Mouse (Mus musculus) gastrocnemius, postnatal 10 days (tissue): ENCODE measurements around the gene Pir. TPM values are rescaled to one million over a fixed set of nuclear protein-coding genes. Genes with fewer than 3 reads are reported as not detected.

Experiments used
- DNase-seq: peaks from one replicate; pipeline ENCODE4 v3.0.0; 2021; ENCODE audit warnings: mixed read lengths
- long read RNA-seq, 2 experiments: library from polyadenylated mRNA; stranded (forward); transcript quantifications; one replicate each; pipeline ENCODE4 v2.0.0; 2021
- total RNA-seq, 2 experiments: library from RNA; stranded (reverse); gene quantifications; 2 replicates each; pipeline ENCODE4 v1.2.3; 2021

Pir gene
- total RNA-seq = 1 to 10 TPM; 2.6 to 2.7 TPM
- long read RNA-seq, experiment 1, partial matches to known transcripts = 0 of 3 reads
- long read RNA-seq, experiment 1, other reads (novel, unspliced or antisense) = 1 of 3 reads
- long read RNA-seq, experiment 2, partial matches to known transcripts = 0 of 1 reads
- long read RNA-seq, experiment 2, other reads (novel, unspliced or antisense) = 1 of 1 reads

DNA sequence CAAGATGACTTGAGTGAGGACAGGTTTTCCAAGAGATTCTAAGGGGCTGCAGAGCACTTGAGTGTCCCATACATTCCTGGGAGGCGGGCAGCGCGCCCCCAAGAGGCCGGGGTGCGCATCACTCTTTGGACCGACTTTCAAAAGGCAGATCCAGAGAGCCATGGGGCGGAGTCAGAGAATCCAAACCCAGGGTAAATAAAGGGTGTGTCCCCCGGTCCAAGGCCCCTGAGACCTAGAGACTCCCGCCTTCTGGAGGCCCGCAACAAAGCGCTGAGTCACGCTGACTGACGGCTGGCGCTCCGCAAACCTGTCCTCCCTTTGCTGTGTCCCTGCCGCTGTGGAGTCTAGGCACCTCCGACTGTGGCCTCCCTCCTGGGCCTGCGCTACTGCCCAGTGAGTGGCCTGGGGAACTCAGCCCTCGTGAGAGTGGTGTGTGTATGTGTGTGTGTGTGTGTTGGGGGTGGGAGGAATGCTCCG, at the start of gene Pir:
Gene Pir (plus strand): TSS at position 87 of the 477 bp plus-strand sequence.
- peak; percentile 27 for DNase-seq

DNA sequence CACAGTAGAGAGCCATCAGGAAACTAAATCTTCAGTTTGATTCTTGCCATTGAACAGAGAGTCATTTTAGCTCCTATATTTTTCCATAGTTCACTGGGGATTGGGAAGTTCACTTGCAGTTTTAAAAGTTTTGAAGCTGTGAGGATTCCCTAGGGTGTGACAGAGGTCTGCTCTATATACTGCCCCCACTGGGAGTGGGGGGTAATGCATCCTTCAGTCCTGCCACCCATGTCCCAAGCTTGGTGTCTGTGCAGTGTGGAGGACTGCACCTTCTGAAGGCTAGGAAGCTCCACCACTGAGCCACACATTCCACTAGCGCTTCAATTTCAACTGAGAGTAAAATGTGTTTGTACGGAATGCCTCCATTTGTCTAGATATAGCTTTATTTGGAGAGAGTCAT, 47.2 kb upstream of the Pir start:
- peak; percentile 3 for DNase-seq

DNA sequence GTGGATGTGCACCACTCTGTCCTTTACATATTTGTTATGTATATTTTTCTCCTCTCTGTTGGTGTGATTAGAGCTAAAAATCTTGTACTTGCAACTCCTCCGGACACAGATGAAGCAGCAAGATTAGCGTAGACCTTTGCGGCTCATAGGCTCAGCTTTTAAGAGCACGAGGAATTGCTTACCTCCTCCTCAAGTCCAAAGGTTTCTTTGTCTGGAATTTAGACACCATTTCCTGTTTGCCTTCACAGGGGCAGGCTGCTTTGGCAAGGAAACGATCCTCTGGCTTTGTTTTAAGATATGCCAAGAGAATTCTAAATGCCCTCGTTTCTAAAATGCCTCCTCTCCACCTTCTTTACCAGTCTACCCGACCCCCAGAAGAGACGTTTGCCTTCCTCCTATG, 35.8 kb upstream of the Pir start:
- no peak for DNase-seq

- no peak for DNase-seq
These were observed 23.5 kb upstream of the Pir start for GRCm38 (mm10) chrX:164245714-164246113.

DNA sequence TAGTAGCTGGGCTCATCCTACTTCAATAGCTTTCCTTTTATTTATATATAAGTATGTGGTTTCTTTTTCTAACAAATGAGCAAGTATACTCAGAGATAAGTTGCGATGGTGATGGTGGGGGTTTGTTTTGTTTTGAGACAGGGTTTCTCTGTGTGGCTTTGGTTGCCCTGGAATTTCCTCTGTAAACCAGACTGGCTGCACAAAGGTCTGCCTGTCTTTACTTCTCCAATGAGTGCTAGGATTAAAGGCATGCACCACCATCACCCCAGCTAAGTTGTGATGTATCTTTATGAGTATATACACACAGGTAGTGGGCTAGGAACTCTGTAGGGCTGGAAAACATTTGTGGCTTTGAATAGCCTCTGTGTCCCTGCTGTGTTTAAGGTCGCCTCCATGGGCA, 22.4 kb upstream of the Pir start:
- DNase-seq = no peak

DNA sequence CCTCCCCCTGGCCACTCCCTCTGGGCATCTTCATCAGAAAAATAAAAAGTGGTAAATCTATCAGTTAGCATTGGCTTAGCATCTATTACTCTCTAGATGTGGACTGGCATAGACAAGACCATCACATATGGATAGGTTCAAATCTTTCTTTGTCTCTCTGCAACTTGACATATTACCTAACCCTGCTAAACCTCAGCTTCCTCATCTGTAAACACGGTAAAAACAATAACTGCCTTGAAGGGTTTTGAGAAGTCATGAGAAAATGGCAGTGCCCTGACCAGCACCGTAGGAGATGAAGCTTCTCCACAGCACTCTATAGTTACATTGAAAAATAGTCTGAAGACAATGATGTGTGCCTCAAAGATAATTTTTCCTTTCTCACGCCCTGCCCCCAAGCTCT, 12.6 kb upstream of the Pir start:
- no peak for DNase-seq

DNA sequence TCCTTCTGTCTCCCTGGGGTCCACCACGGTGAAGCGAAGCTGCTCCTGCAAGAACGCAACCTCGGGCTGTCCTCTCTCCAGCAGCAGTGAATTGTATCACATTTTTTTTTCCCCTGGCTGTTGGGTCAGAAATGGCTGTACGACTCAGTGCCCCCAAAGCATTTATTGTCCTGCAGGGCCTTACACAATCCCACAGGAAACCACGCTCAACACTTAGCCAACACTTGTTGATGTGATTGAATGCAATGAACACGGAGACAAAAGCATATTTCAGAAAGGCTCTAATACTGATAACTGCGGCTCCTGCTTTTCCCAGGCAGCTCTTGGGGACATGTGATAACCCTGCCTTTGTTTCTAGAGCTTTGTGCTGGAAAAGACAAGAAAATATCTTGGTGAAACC, 11.1 kb upstream of the Pir start, which contains the start of gene Bmx:
Gene Bmx (minus strand): TSS at position 137 of the 400 bp plus-strand sequence.
- DNase-seq = no peak

DNA sequence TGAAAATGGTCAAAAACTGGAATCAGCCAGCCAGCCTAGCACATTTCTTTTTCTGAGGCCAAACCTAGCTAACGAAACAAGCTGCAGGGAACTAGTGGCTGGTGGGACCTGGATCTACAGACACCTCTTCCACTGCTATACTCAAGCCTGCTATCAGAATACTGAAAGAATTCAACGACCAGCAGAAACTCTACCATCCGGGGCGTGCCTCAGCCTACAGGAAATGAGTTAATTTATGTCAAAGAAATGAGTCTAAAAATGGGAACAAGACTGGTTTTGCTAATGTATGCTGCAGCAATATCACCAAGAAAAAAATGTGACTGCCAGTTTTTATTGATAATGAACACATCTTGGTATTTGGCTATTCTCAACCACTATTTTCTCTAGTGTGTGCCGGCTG, 10.5 kb upstream of the Pir start:
- no peak for DNase-seq

DNA sequence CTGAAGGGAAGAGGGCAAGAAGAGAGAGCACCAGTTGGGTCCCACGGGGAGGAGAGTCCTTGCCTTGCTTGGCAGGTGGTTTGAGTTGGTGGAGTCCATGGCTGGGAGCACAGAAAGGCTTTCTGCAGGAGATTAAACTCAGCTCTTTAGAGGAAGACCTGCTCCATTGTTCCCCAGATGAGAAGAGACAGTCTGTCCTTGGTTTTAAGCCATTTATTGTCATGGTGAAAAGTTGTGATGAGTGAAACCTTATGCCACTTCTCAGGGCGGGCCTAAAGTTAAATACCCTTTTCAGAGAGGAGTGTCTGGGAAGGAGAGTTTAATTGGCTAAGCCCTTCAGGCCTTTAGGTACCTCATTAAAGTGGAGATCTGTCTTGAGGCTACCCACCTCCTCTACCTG, 6.9 kb upstream of the Pir start:
- DNase-seq = no peak

GRCm38 (mm10) chrX:164264861-164265260, 4.3 kb upstream of the Pir start:
- no peak for DNase-seq

GRCm38 (mm10) chrX:164270603-164271002, 1.4 kb downstream of the Pir start:
- no peak for DNase-seq

- no peak for DNase-seq
These were observed 6.4 kb downstream of the Pir start for GRCm38 (mm10) chrX:164275536-164275935.

DNA sequence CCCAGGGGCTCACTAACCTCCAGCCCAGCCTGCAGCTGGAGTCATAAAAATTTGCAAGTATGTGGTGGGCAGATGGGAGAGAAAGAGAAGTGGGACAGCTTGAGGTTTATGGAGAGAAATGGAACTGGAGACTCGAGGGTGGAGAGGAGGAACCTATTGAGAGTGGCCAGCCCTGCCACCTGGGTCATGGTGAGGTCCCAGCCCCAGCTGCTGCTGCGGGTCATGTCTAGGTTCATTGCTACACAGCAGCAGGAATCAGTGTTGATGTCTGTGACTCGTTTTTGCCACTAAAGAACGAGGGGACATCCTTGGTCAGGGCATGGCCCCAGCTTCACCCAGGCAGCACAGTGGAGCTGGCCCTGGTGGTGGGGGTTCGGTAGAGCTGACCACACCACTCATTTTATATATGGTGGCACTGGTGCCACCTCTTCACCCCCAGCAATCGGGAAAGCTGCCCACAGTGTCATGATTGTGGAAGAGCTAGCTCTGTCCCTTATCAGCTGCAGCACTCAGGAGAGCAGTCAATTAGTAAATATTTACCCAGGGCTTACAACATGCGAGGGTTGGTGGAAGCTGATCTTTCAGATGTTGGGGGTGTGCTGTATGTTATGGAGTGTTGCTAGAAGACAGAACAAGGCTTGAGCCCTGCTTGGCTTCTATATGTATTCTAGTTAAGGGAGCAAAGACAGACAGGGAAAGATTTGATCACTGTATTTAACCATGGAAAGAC, 11.9 kb downstream of the Pir start:
- DNase-seq = no peak

DNA sequence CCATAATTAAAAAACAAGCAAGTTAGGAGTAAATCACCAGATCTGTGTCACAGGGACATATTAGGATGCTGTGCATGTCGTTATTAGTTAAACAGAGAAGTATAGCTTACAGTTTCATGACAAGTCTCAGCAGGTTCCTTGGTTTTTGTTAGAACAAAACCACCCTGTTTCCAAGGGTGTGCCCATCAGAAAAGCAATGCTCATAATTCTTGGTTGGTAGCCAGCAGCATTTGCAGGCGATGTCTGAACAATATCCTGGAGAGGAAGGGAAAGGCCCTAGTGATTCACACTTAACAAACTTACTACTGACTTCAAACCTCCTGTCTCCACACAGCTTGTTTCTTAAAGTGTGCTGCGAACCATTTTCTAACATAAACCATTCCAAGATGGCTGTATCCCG, 14.6 kb downstream of the Pir start:
- DNase-seq = no peak

- peak; percentile 4 for DNase-seq
These were observed 17.9 kb downstream of the Pir start for GRCm38 (mm10) chrX:164287077-164287476.

DNA sequence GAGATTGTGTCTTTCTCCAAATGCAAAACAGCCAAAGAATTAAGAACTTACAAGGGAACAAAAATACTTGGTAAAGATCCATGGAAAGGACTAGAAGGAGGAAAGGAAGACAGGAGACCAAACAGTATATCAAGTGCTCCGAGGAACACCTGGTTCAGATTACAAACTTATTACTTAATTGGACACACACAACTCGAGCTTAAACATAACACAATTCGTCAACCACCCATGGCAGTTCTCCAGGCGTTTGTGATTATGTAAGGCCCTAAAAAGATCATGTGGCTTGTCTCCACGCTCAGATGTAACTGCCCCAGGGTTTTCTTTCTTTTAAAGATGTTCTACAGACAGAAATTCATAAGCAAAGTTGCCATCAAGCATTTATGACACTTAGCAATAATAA, 22.0 kb downstream of the Pir start:
- no peak for DNase-seq

DNA sequence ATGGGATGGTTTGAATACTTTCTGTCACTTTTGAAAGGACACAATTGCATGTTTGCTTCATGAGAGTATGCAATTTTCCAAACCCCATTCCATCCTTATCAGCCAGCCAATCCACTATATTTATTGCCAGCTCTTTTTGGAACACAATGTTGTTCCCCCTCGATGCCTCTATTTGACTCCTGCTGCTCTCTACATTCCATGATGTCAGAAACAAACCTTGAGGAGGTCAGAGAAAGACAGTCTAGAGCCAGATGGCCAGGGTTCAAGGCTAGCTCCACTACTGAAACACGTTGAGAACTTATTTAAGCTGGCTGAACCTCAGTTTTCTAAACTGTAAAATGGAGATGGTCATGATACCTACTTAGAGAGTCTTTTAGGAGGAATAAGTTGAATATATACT, 37.1 kb downstream of the Pir start:
- DNase-seq = no peak

GRCm38 (mm10) chrX:164313876-164314275, 44.7 kb downstream of the Pir start:
- no peak for DNase-seq

GRCm38 (mm10) chrX:164318554-164318953, 49.4 kb downstream of the Pir start:
- DNase-seq = no peak

DNA sequence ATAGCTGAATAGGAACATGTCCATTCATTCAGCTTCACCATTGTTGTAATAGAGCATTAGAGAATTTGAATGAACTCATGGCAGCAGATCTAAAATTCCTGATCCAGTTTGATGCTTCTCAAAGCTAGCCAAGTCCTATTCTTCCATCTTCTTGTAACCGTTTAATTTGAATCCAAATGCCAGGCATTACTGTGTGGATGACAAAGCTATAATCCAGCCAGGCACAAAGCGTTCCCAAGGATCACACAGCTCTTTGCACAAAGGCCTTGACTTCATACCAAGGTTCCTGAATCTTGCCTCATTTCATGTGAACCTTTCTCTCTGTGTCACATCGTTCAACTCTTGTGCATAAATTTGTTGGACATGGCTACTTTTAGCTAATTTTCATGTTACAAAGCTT, 50.9 kb downstream of the Pir start:
- no peak for DNase-seq

DNA sequence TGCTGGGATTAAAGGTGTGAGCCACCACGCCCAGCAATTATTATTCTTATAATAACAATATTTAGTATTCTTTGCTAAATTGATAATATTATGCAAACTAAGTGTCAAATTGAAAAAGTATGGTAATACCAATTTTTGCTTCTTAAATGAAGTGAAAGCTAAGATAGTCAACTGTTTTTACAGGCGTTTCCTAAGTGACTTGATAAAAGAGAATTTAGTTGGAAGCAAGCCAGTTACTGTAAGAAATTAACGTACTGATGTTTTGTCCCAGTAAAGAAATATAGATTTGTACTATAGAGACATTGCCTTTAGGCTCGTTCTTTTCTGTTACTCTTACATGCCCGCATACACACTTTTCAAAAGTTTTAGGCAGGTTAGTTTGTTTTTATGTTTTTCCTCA, 53.3 kb downstream of the Pir start:
- no peak for DNase-seq

DNA sequence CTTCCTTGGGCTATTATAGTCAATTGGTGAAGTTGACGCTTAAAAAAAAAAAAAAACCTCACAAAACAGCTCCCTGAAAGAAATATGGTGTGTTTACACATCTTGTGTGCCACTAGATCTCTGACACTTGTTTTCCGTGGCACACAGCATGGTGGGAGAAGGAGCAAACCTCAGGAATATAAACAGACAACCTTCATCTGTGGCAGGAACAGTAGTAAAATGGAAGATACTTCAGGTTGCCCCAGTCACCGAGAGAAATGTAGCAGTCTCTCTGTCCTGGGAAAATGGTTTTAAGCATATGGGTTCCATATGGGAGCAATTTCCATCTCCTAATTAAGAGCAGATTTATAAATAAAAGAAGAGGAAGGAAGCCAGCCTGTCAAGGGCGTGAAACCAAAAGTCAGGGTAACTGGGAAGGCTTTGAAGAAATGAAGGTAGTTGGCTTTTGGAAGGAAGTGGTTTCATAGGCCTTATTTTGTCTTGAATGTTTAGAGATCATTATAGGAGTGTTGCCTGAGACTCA, 54.3 kb downstream of the Pir start:
- no peak for DNase-seq

DNA sequence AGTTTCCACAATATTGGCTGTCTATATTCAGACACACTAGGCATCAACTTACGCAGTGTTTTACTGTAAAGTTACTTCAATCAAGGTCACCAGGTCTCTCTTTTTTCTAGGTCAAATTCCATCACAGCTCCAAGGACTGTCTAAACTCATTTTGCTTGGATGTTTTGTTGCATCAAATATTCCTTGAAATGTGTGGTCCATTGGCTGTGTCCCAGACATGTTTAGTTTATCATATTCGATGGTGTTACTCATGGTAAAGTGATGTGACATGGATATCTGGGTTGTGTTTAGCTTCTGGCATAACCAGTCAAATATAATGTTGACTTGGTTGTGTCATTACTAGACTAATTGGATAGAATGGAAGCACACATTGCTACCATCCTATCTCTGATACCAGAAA, 61.2 kb downstream of the Pir start:
- no peak for DNase-seq

DNA sequence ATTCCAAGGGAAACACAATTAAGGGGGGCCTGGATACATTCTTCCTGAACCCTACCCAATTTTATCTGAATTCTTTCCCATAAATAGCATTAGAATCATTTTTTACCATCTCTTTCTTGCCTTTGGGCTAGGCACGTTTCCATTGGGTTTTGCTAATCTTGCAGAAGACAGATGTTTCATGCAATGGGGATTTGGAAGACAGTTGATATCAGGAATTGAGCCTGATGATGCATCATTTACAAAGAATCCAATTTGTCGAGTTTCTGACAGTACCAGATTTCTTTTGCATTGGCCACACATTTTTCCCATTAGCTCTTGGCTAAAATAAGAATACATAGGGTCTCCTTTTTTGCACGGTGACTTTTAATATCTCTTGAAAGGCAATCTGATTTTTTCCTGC, 61.6 kb downstream of the Pir start:
- DNase-seq = no peak
